Mouse (Mus musculus) limb, embryonic 14.5 days (tissue): Measurements from ENCODE around the gene Scn1a. TPM values are rescaled to one million over a fixed set of nuclear protein-coding genes. Genes with fewer than 3 reads are reported as not detected.
A peak's percentile ranks its signal among the peaks of the same experiment; 100 is the strongest.

ENCODE experiments used
- ATAC-seq: fragments of 200-750 bp; cut with Nextera tagmentation; 2 replicates; pipeline ENCODE4 v1.8.0; 2017; ENCODE audit warnings: low read depth, moderate number of reproducible peaks, moderate TSS enrichment; ENCODE audit not compliant: low FRiP score
- DNase-seq: peaks from one replicate; pipeline ENCODE4 v3.0.0-alpha.2; 2015; ENCODE audit warnings: low spot score
- H3K27ac ChIP-seq: fragments of 300-500 bp; sonication (generic); replicated peaks from 2 replicates; pipeline ENCODE4 v1.5.1; 2014; ENCODE audit warnings: low read depth, mild to moderate bottlenecking, low read length, moderate library complexity, mixed read lengths
- H3K27me3 ChIP-seq: fragments of 300-500 bp; sonication (generic); 2 replicates; pipeline ENCODE4 v1.6.1; 2014; ENCODE audit warnings: low read length, mixed read lengths; ENCODE audit not compliant: control insufficient read depth, insufficient read depth
- H3K36me3 ChIP-seq: fragments of 300-500 bp; sonication (generic); 2 replicates; pipeline ENCODE4 v1.6.1; 2014; ENCODE audit warnings: mild to moderate bottlenecking, low read length, moderate library complexity, mixed read lengths; ENCODE audit not compliant: control insufficient read depth, insufficient read depth
- H3K4me1 ChIP-seq: fragments of 300-500 bp; sonication (generic); 2 replicates; pipeline ENCODE4 v1.6.1; 2014; ENCODE audit warnings: antibody characterized with exemption, low read length, mixed read lengths; ENCODE audit not compliant: control insufficient read depth, insufficient read depth
- H3K4me2 ChIP-seq: fragments of 300-500 bp; sonication (generic); replicated peaks from 2 replicates; pipeline ENCODE4 v1.6.1; 2014; ENCODE audit warnings: low read depth, mild to moderate bottlenecking, low read length, moderate library complexity; ENCODE audit not compliant: severe bottlenecking
- H3K4me3 ChIP-seq: fragments of 300-500 bp; sonication (generic); replicated peaks from 2 replicates; pipeline ENCODE4 v1.5.1; 2014; ENCODE audit warnings: low read length
- H3K9ac ChIP-seq: fragments of 300-500 bp; sonication (generic); 2 replicates; pipeline ENCODE4 v1.6.1; 2014; ENCODE audit warnings: mild to moderate bottlenecking, low read depth, low read length, moderate library complexity; ENCODE audit not compliant: severe bottlenecking
- H3K9me3 ChIP-seq: fragments of 300-500 bp; sonication (generic); 2 replicates; pipeline ENCODE4 v1.6.1; 2016; ENCODE audit warnings: low read length; ENCODE audit not compliant: control insufficient read depth
- POLR2A ChIP-seq: fragments of 200-500 bp; IDR thresholded peaks from 2 replicates; pipeline ENCODE4 v1.8.0; 2012; ENCODE audit warnings: inconsistent platforms, mild to moderate bottlenecking, moderate library complexity, borderline replicate concordance; ENCODE audit not compliant: insufficient read depth, insufficient read length; ENCODE audit errors: extremely low read depth
- WGBS: fragments of 180-500 bp; shearing (Covaris S2); extraction: QIAGEN DNeasy Blood & Tissue Kit; methylation state at CpG from one replicate; pipeline ENCODE4 v1.1.7; 2014; 5-methylcytosine and 5-hydroxymethylcytosine counted together
- polyA plus RNA-seq, 2 experiments: library from polyadenylated mRNA; depleted of rRNA in 1 of 2; stranded (reverse) in 1 of 2; unstranded in 1 of 2; fragments of >200 nt; fragmentation: Nextera tagmentation in 1 of 2; extraction: Ambion mirVana in 1 of 2; gene quantifications; 2 replicates each; pipeline versions ENCODE4 v1.2.1 to v1.2.3; 2012 to 2014

Gene Scn1a
- polyA plus RNA-seq, 2 experiments = 1.1 to 1.5 TPM

GRCm38 (mm10) chr2:66408899-66409739, 31.5 kb downstream of the Scn1a start:
- peak; percentile 20 for DNase-seq
- ATAC-seq = no peak
- TF ChIP-seq POLR2A = no peak

GRCm38 (mm10) chr2:66408456-66408855, 32.2 kb downstream of the Scn1a start:
- Histone ChIP-seq H3K4me1 (no peaks in the 10 kb centered on the region), H3K9me3 (no peaks in the 10 kb centered on the region), H3K9ac (no peak overlapping the region), H3K36me3 (no peaks in the 10 kb centered on the region), H3K4me3 (peak overlapping the region; percentile 44), H3K4me2 (peak overlapping the region; percentile 71), H3K27me3 (peaks cover 12% of the 10 kb centered on the region; the same call in 1 of the 2 replicates), H3K27ac (no peak overlapping the region)
- ATAC-seq (no peak), DNase-seq (no peak)
- WGBS = 9% methylated on average over 11 of the region's 11 CpGs
- TF ChIP-seq POLR2A = no peak

More at GRCm38 (mm10) chr2:66408899-66409739, 31.5 kb downstream of the Scn1a start:
- H3K36me3 ChIP-seq = no peaks in the 10 kb centered on the region
- H3K9ac ChIP-seq = no peak overlapping the region; the same call in 1 of the 2 replicates
- no peaks in the 10 kb centered on the region for H3K9me3 ChIP-seq
- H3K4me3 ChIP-seq = peak overlapping the region; percentile 44
- H3K27me3 ChIP-seq = peaks cover 12% of the 10 kb centered on the region; the same call in 1 of the 2 replicates
- no peak overlapping the region for H3K27ac ChIP-seq
- H3K4me2 ChIP-seq = peak overlapping the region; percentile 71
- H3K4me1 ChIP-seq = no peaks in the 10 kb centered on the region
- WGBS = 13% methylated on average over 12 of the region's 12 CpGs

GRCm38 (mm10) chr2:66392586-66392985, 48.1 kb downstream of the Scn1a start:
- no peaks in the 10 kb centered on the region for H3K27me3 ChIP-seq
- H3K36me3 ChIP-seq = no peaks in the 10 kb centered on the region
- no peak overlapping the region for H3K4me2 ChIP-seq
- H3K9ac ChIP-seq = no peak overlapping the region
- DNase-seq = no peak
- H3K27ac ChIP-seq = no peak overlapping the region
- no peak for ATAC-seq
- whole genome bisulfite sequencing = 78% methylated on average over 5 of the region's 5 CpGs
- no peaks in the 10 kb centered on the region for H3K9me3 ChIP-seq
- TF ChIP-seq POLR2A = no peak
- no peaks in the 10 kb centered on the region for H3K4me1 ChIP-seq
- no peak overlapping the region for H3K4me3 ChIP-seq

- Histone ChIP-seq H3K4me1 (no peaks in the 10 kb centered on the region), H3K9ac (no peak overlapping the region), H3K27me3 (no peaks in the 10 kb centered on the region), H3K4me2 (no peak overlapping the region), H3K27ac (no peak overlapping the region), H3K36me3 (no peaks in the 10 kb centered on the region), H3K4me3 (no peak overlapping the region), H3K9me3 (no peaks in the 10 kb centered on the region)
- ATAC-seq (no peak), DNase-seq (no peak)
- WGBS = 91% methylated on average over 2 of the region's 2 CpGs
- no peak for TF ChIP-seq POLR2A
Measured at GRCm38 (mm10) chr2:66367957-66368356, 72.7 kb downstream of the Scn1a start.

- Histone ChIP-seq H3K9me3 (no peaks in the 10 kb centered on the region), H3K4me3 (no peak overlapping the region), H3K9ac (no peak overlapping the region), H3K4me1 (no peaks in the 10 kb centered on the region), H3K36me3 (no peaks in the 10 kb centered on the region), H3K27me3 (no peaks in the 10 kb centered on the region), H3K27ac (no peak overlapping the region), H3K4me2 (no peak overlapping the region)
- 79% methylated on average over 2 of the region's 2 CpGs for WGBS
- ATAC-seq (no peak), DNase-seq (no peak)
- no peak for TF ChIP-seq POLR2A
Measured at GRCm38 (mm10) chr2:66350590-66350989, 90.0 kb downstream of the Scn1a start.
